Mouse (Mus musculus) limb, embryonic 15.5 days (tissue): ENCODE measurements around the gene Igf1r. TPM values are rescaled to one million over a fixed set of nuclear protein-coding genes. Genes with fewer than 3 reads are reported as not detected.
A peak's percentile ranks its signal among the peaks of the same experiment; 100 is the strongest.

ENCODE experiments used
- ATAC-seq: fragments of 200-750 bp; cut with Nextera tagmentation; 2 replicates; pipeline ENCODE4 v1.8.0; 2017; ENCODE audit warnings: low read depth, moderate TSS enrichment; ENCODE audit not compliant: insufficient number of reproducible peaks, low FRiP score, low TSS enrichment
- H3K27ac ChIP-seq: fragments of 300-500 bp; sonication (generic); 2 replicates; pipeline ENCODE4 v1.5.1; 2015; ENCODE audit warnings: moderate library complexity, mild to moderate bottlenecking, inconsistent platforms
- H3K27me3 ChIP-seq: fragments of 300-500 bp; sonication (generic); 2 replicates; pipeline ENCODE4 v1.6.1; 2015; ENCODE audit warnings: inconsistent platforms
- H3K36me3 ChIP-seq: fragments of 300-500 bp; sonication (generic); 2 replicates; pipeline ENCODE4 v1.6.1; 2015; ENCODE audit warnings: inconsistent platforms
- H3K4me1 ChIP-seq: fragments of 300-500 bp; sonication (generic); 2 replicates; pipeline ENCODE4 v1.6.1; 2015; ENCODE audit warnings: inconsistent platforms
- H3K4me2 ChIP-seq: fragments of 300-500 bp; sonication (generic); 2 replicates; pipeline ENCODE4 v1.6.1; 2015; ENCODE audit warnings: mild to moderate bottlenecking, inconsistent platforms
- H3K4me3 ChIP-seq: fragments of 300-500 bp; sonication (generic); 2 replicates; pipeline ENCODE4 v1.5.1; 2015; ENCODE audit warnings: mild to moderate bottlenecking, inconsistent platforms
- H3K9ac ChIP-seq: fragments of 300-500 bp; sonication (generic); 2 replicates; pipeline ENCODE4 v1.6.1; 2015; ENCODE audit warnings: inconsistent platforms
- H3K9me3 ChIP-seq: fragments of 300-500 bp; sonication (generic); 2 replicates; pipeline ENCODE4 v1.6.1; 2016; ENCODE audit warnings: inconsistent platforms
- WGBS: fragments of 180-500 bp; shearing (Covaris S2); methylation state at CpG from one replicate; pipeline ENCODE4 v1.1.7; 2015; 5-methylcytosine and 5-hydroxymethylcytosine counted together
- polyA plus RNA-seq: library from polyadenylated mRNA; unstranded; fragments of >200 nt; fragmentation: Nextera tagmentation; extraction: Ambion mirVana; gene quantifications from 2 replicates; pipeline ENCODE4 v1.2.1, GENCODE M21; 2015

Igf1r gene
- polyA plus RNA-seq, 1 experiment from 2014 or later: 26.3 TPM

GRCm38 (mm10) chr7:67943805-67944204 is 8.8 kb upstream of the Igf1r start:
- no peaks in the 10 kb centered on the region for H3K36me3 ChIP-seq
- no peak for ATAC-seq
- no peak overlapping the region for H3K4me3 ChIP-seq
- no peak overlapping the region for H3K27ac ChIP-seq
- WGBS: 85% methylated on average over 9 of the region's 9 CpGs
- H3K27me3 ChIP-seq: no peaks in the 10 kb centered on the region
- H3K4me1 ChIP-seq: no peaks in the 10 kb centered on the region
- no peaks in the 10 kb centered on the region for H3K9me3 ChIP-seq
- H3K4me2 ChIP-seq: no peak overlapping the region
- H3K9ac ChIP-seq: no peak overlapping the region

GRCm38 (mm10) chr7:67946901-67947300 is 5.7 kb upstream of the Igf1r start:
- Histone ChIP-seq H3K27ac (no peak overlapping the region), H3K4me3 (no peak overlapping the region), H3K9me3 (no peaks in the 10 kb centered on the region), H3K27me3 (no peaks in the 10 kb centered on the region), H3K4me2 (no peak overlapping the region), H3K4me1 (no peaks in the 10 kb centered on the region), H3K36me3 (no peaks in the 10 kb centered on the region), H3K9ac (no peak overlapping the region)
- WGBS: 69% methylated on average over 1 of the region's 1 CpGs
- no peak for ATAC-seq

- Histone ChIP-seq H3K4me3 (peak overlapping the region; percentile 86), H3K27me3 (no peaks in the 10 kb centered on the region), H3K36me3 (no peaks in the 10 kb centered on the region), H3K27ac (peak overlapping the region; percentile 100), H3K4me2 (peak overlapping the region; percentile 78), H3K4me1 (peaks cover 12% of the 10 kb centered on the region), H3K9me3 (no peaks in the 10 kb centered on the region), H3K9ac (peak overlapping the region; percentile 51)
- WGBS: 0% methylated on average over 23 of the region's 24 CpGs
- no peak for ATAC-seq
These were observed 2.2 kb upstream of the Igf1r start for GRCm38 (mm10) chr7:67950346-67950814.

- Histone ChIP-seq H3K9me3 (no peaks in the 10 kb centered on the region), H3K9ac (peak overlapping the region; percentile 51), H3K4me2 (peak overlapping the region; percentile 78), H3K36me3 (no peaks in the 10 kb centered on the region), H3K27ac (peak overlapping the region; percentile 100), H3K27me3 (no peaks in the 10 kb centered on the region), H3K4me1 (peaks cover 12% of the 10 kb centered on the region), H3K4me3 (peak overlapping the region; percentile 86)
- ATAC-seq: peak; percentile 82
- under 1% methylated on average over 61 of the region's 71 CpGs for WGBS
These were observed 1.7 kb upstream of the Igf1r start for GRCm38 (mm10) chr7:67950815-67951531.

GRCm38 (mm10) chr7:67951532-67952035 is 1.0 kb upstream of the Igf1r start:
- peak; percentile 78 for ATAC-seq
- 0% methylated on average over 19 of the region's 73 CpGs for WGBS

GRCm38 (mm10) chr7:67952036-67952681 is 468 bp upstream of the Igf1r start:
- Histone ChIP-seq H3K4me1 (peaks cover 21% of the 10 kb centered on the region), H3K9ac (peak overlapping the region; percentile 95), H3K4me2 (peak overlapping the region; percentile 78), H3K4me3 (peak overlapping the region; percentile 86), H3K9me3 (no peaks in the 10 kb centered on the region), H3K27ac (peak overlapping the region; percentile 100), H3K36me3 (no peaks in the 10 kb centered on the region), H3K27me3 (no peaks in the 10 kb centered on the region)
- WGBS: under 1% methylated on average over 87 of the region's 91 CpGs
- ATAC-seq: peak; percentile 41

More at GRCm38 (mm10) chr7:67951532-67952035, 1.0 kb upstream of the Igf1r start:
- peak overlapping the region; percentile 86 for H3K4me3 ChIP-seq
- H3K27ac ChIP-seq: peak overlapping the region; percentile 100
- H3K9me3 ChIP-seq: no peaks in the 10 kb centered on the region
- peaks cover 17% of the 10 kb centered on the region for H3K4me1 ChIP-seq
- peak overlapping the region; percentile 95 for H3K9ac ChIP-seq
- H3K4me2 ChIP-seq: peak overlapping the region; percentile 78
- no peaks in the 10 kb centered on the region for H3K36me3 ChIP-seq
- H3K27me3 ChIP-seq: no peaks in the 10 kb centered on the region

- peak overlapping the region; percentile 100 for H3K27ac ChIP-seq
- no peaks in the 10 kb centered on the region for H3K9me3 ChIP-seq
- ATAC-seq: no peak
- H3K4me2 ChIP-seq: peak overlapping the region; percentile 78
- WGBS: 1% methylated on average over 22 of the region's 23 CpGs
- no peaks in the 10 kb centered on the region for H3K27me3 ChIP-seq
- peak overlapping the region; percentile 95 for H3K9ac ChIP-seq
- no peaks in the 10 kb centered on the region for H3K36me3 ChIP-seq
- H3K4me3 ChIP-seq: peak overlapping the region; percentile 86
- peaks cover 35% of the 10 kb centered on the region for H3K4me1 ChIP-seq
These were observed 1.2 kb downstream of the Igf1r start for GRCm38 (mm10) chr7:67953764-67954242.

- Histone ChIP-seq H3K9ac (peak overlapping the region; percentile 95), H3K36me3 (no peaks in the 10 kb centered on the region), H3K9me3 (no peaks in the 10 kb centered on the region), H3K27me3 (no peaks in the 10 kb centered on the region), H3K4me2 (peak overlapping the region; percentile 78), H3K4me3 (peak overlapping the region; percentile 86), H3K4me1 (peaks cover 37% of the 10 kb centered on the region), H3K27ac (peak overlapping the region; percentile 33)
- WGBS: 7% methylated on average over 10 of the region's 10 CpGs
- no peak for ATAC-seq
These were observed 2.1 kb downstream of the Igf1r start for GRCm38 (mm10) chr7:67954591-67955185.

- H3K4me1 ChIP-seq: peaks cover 37% of the 10 kb centered on the region
- H3K4me2 ChIP-seq: peak overlapping the region; percentile 78
- no peaks in the 10 kb centered on the region for H3K36me3 ChIP-seq
- H3K9me3 ChIP-seq: no peaks in the 10 kb centered on the region
- WGBS: 16% methylated on average over 5 of the region's 5 CpGs
- peak overlapping the region; percentile 86 for H3K4me3 ChIP-seq
- H3K27ac ChIP-seq: peak overlapping the region; percentile 33; the same call in 1 of the 2 replicates
- H3K9ac ChIP-seq: no peak overlapping the region
- no peak for ATAC-seq
- no peaks in the 10 kb centered on the region for H3K27me3 ChIP-seq
These were observed 2.6 kb downstream of the Igf1r start for GRCm38 (mm10) chr7:67955276-67955675.

GRCm38 (mm10) chr7:67957376-67957775 is 4.7 kb downstream of the Igf1r start:
- Histone ChIP-seq H3K9ac (no peak overlapping the region), H3K27me3 (no peaks in the 10 kb centered on the region), H3K9me3 (no peaks in the 10 kb centered on the region), H3K36me3 (no peaks in the 10 kb centered on the region), H3K4me3 (no peak overlapping the region), H3K4me1 (peaks cover 56% of the 10 kb centered on the region), H3K4me2 (no peak overlapping the region), H3K27ac (no peak overlapping the region)
- 53% methylated on average over 6 of the region's 6 CpGs for WGBS
- no peak for ATAC-seq

- Histone ChIP-seq H3K36me3 (no peaks in the 10 kb centered on the region), H3K9me3 (no peaks in the 10 kb centered on the region), H3K4me2 (0 out of 2 replicates have a peak overlapping the region, but pooled peaks have one; percentile 10), H3K27ac (no peak overlapping the region), H3K4me1 (peaks cover 56% of the 10 kb centered on the region), H3K9ac (no peak overlapping the region), H3K4me3 (no peak overlapping the region), H3K27me3 (no peaks in the 10 kb centered on the region)
- WGBS: 42% methylated on average over 18 of the region's 18 CpGs
- no peak for ATAC-seq
These were observed 5.4 kb downstream of the Igf1r start for GRCm38 (mm10) chr7:67958045-67958444.
